In the genomic region with DNA sequence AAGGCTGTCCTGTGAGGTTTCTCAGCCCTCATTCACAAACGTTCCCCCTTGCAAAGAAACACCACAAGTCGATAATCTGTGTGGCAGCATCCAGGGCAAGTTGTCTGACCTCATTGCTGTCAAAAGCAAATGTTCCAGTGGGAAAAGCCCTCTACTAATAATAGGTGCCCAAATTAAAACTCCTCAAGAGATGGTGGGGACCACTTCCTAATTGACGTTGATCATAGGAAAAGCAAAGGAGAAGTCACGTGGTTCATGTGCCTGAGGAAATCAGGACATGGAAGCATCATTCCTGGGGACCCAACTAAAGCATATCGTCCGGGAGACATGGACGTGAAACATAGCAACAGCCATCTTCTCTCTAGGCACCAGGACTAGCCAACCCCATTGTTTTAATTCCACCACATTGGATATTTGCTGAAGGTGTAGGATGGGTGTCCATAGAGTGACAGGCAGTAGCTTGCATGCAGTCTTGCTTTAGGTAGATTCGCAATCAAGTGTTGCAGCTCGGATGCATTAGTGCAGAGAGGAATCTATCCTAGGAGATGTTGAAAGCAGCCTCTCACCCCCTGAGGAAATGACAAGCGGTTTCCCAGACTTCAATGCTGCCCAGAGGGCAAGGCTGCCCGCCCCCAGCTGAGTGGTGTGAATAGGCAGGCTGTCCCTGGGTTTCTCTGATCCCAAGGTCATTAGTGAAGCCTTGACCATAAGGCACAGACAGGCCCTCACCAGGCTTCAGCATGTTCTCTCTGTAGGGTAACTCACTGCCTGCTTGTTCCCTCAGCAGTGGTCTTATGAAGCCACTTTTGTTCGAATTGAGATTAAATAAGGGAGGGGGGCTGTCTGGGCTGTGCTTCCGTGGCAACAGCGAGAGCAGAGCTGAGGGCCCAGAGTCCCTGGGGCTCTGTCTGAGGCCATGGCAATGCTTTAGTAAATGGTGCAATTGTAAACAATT, we compare ENCODE assay signal across 10 mouse cellular contexts.
DNase-seq lines count a peak whose midpoint lies in the region; ATAC-seq and TF ChIP-seq lines count a peak whose summit lies in the region.
"Had no signal": no experiment of that assay in that cellular context is flagged by ENCODE, and none has a peak within 500 bp of the region (broad histone marks: within the 10 kb centered on the region; RNA-seq: fewer than 3 reads in every experiment).

No protein-coding gene starts in this region.

- H3K27me3 ChIP-seq in hindbrain, embryonic 11.5 days (ENCODE audit: control insufficient read depth, insufficient read depth, low read length): peaks cover 41% of the 10 kb centered on the region
- H3K27me3 ChIP-seq in midbrain, embryonic 14.5 days (ENCODE audit: control insufficient read depth, insufficient read depth, low read length): peaks cover 26% of the 10 kb centered on the region; the same call in 1 of the 2 replicates
- H3K27me3 ChIP-seq: liver, embryonic 15.5 days had no signal

- H3K4me1 ChIP-seq in hindbrain, embryonic 11.5 days (replicated peaks; ENCODE audit: control insufficient read depth, insufficient read depth, low read length): peaks cover 4% of the 10 kb centered on the region; the same call in 1 of the 2 replicates
- peaks cover 28% of the 10 kb centered on the region for H3K4me1 ChIP-seq in midbrain, embryonic 14.5 days (ENCODE audit: control insufficient read depth, insufficient read depth, low read length)
- H3K4me1 ChIP-seq: liver, embryonic 15.5 days had no signal

- no peaks in the 10 kb centered on the region for H3K9me3 ChIP-seq in hindbrain, embryonic 11.5 days (ENCODE audit: control insufficient read depth, low read length)
- no peaks in the 10 kb centered on the region for H3K9me3 ChIP-seq in midbrain, embryonic 14.5 days (ENCODE audit: control insufficient read depth, low read length)
- H3K9me3 ChIP-seq: liver, embryonic 15.5 days had no signal

- intact Hi-C loops in gastrocnemius, adult 2 months (cut with DNase I): no loop called here

- no peak overlapping the region for H3K9ac ChIP-seq in hindbrain, embryonic 11.5 days (ENCODE audit: low read depth, low read length)
- no peak overlapping the region for H3K9ac ChIP-seq in midbrain, embryonic 14.5 days (replicated peaks; ENCODE audit: low read length)
- H3K9ac ChIP-seq: liver, embryonic 15.5 days had no signal

- 23% methylated on average over 14 of the region's 14 CpGs for WGBS in hindbrain, embryonic 11.5 days
- 14% methylated on average over 14 of the region's 14 CpGs for WGBS in midbrain, embryonic 14.5 days

- 0 out of 2 replicates have a peak, but pooled peaks cover 2% of the 10 kb centered on the region for H3K36me3 ChIP-seq in hindbrain, embryonic 11.5 days (ENCODE audit: control insufficient read depth, insufficient read depth, low read length)
- H3K36me3 ChIP-seq in midbrain, embryonic 14.5 days (ENCODE audit: control insufficient read depth, insufficient read depth, low read length): no peaks in the 10 kb centered on the region
- H3K36me3 ChIP-seq: liver, embryonic 15.5 days had no signal

- no peak for TF ChIP-seq CTCF in gastrocnemius, adult 2 months (IDR thresholded peaks at IDR 0.05)

- peak; percentile 52 for DNase-seq in adrenal gland, postnatal 14 days
- peak; percentile 66 for DNase-seq in embryo, embryonic 10 days (ENCODE audit: low spot score)
- DNase-seq in hindbrain, embryonic 11.5 days (ENCODE audit: low spot score): peak; percentile 74
- DNase-seq in midbrain, embryonic 14.5 days: peak; percentile 77
- DNase-seq in kidney, adult 18-20 months: no peak
- DNase-seq in kidney, postnatal 4 days: no peak
- DNase-seq in gastrocnemius, adult 2 months: no peak
- DNase-seq: cerebellum, adult 18-20 months; gastrocnemius, postnatal 25 days had no signal

- H3K27ac ChIP-seq in hindbrain, embryonic 11.5 days (ENCODE audit: low read depth, low read length): peak overlapping the region; percentile 67
- peak overlapping the region; percentile 73 for H3K27ac ChIP-seq in midbrain, embryonic 14.5 days (replicated peaks; ENCODE audit: low read depth, low read length)
- no peak overlapping the region for H3K27ac ChIP-seq in gastrocnemius, adult 2 months
- H3K27ac ChIP-seq: liver, embryonic 15.5 days had no signal

- peak; percentile 90 for ATAC-seq in hindbrain, embryonic 11.5 days (ENCODE audit: low FRiP score)
- peak; percentile 79 for ATAC-seq in midbrain, embryonic 14.5 days (ENCODE audit: low FRiP score, low TSS enrichment)

- H3K4me2 ChIP-seq in hindbrain, embryonic 11.5 days (replicated peaks; ENCODE audit: low read depth, low read length): no peak overlapping the region
- 0 out of 2 replicates have a peak overlapping the region, but pooled peaks have one; percentile 5 for H3K4me2 ChIP-seq in midbrain, embryonic 14.5 days (ENCODE audit: low read length)
- H3K4me2 ChIP-seq: liver, embryonic 15.5 days had no signal

- H3K4me3 ChIP-seq in hindbrain, embryonic 11.5 days (ENCODE audit: low read depth, low read length): no peak overlapping the region
- no peak overlapping the region for H3K4me3 ChIP-seq in midbrain, embryonic 14.5 days (replicated peaks; ENCODE audit: low read depth, low read length)
- H3K4me3 ChIP-seq in gastrocnemius, adult 2 months: no peak overlapping the region
- H3K4me3 ChIP-seq: liver, embryonic 15.5 days had no signal

Comparison
In these comparisons a context has a peak if more than half of its experiments do, and no peak if none do; other contexts are left out.
1. DNase-seq: peak in adrenal gland, postnatal 14 days (single experiment), embryo, embryonic 10 days (single experiment), hindbrain, embryonic 11.5 days (single experiment) and midbrain, embryonic 14.5 days (single experiment); none in kidney, adult 18-20 months (single experiment), kidney, postnatal 4 days (0 of 2) and gastrocnemius, adult 2 months (single experiment).